Mouse (Mus musculus): ENCODE results near the gene Eif4enif1. TPM values are rescaled to one million over a fixed set of nuclear protein-coding genes. Genes with fewer than 3 reads are reported as not detected.

Eif4enif1 gene
- polyA plus RNA-seq, 1 experiment from 2014 or later: 36.7 TPM

- peaks cover 8% of the 10 kb centered on the region for H3K4me1 ChIP-seq (ENCODE audit: control insufficient read depth, insufficient read depth, low read length)
- no peaks in the 10 kb centered on the region for H3K9me3 ChIP-seq (replicated peaks; ENCODE audit: control insufficient read depth, low read length)
- DNase-seq (ENCODE audit: low spot score) (no peak), ATAC-seq (no peak)
- whole genome bisulfite sequencing: 30% methylated on average over 4 of the region's 4 CpGs
- no peak overlapping the region for H3K4me3 ChIP-seq (ENCODE audit: low read depth, low read length)
- H3K9ac ChIP-seq (ENCODE audit: low read length): no peak overlapping the region
- H3K27me3 ChIP-seq (replicated peaks; ENCODE audit: control insufficient read depth, insufficient read depth, low read length): no peaks in the 10 kb centered on the region
- H3K27ac ChIP-seq (ENCODE audit: low read depth, low read length): no peak overlapping the region
- no peak overlapping the region for H3K4me2 ChIP-seq (ENCODE audit: low read length)
- no peaks in the 10 kb centered on the region; the same call in 1 of the 2 replicates for H3K36me3 ChIP-seq (ENCODE audit: control insufficient read depth, insufficient read depth, low read length)
Measured at GRCm38 (mm10) chr11:3269241-3269640, 67.0 kb downstream of the Eif4enif1 start.

- DNase-seq (ENCODE audit: low spot score): no peak
- H3K36me3 ChIP-seq (ENCODE audit: control insufficient read depth, insufficient read depth, low read length): no peaks in the 10 kb centered on the region
- H3K4me2 ChIP-seq (ENCODE audit: low read length): no peak overlapping the region
- H3K9me3 ChIP-seq (replicated peaks; ENCODE audit: control insufficient read depth, low read length): no peaks in the 10 kb centered on the region
- ATAC-seq: no peak
- H3K27me3 ChIP-seq (replicated peaks; ENCODE audit: control insufficient read depth, insufficient read depth, low read length): no peaks in the 10 kb centered on the region
- H3K4me1 ChIP-seq (ENCODE audit: control insufficient read depth, insufficient read depth, low read length): no peaks in the 10 kb centered on the region
- WGBS: 66% methylated on average over 5 of the region's 5 CpGs
- no peak overlapping the region for H3K27ac ChIP-seq (ENCODE audit: low read depth, low read length)
- H3K9ac ChIP-seq (ENCODE audit: low read length): no peak overlapping the region
- H3K4me3 ChIP-seq (ENCODE audit: low read depth, low read length): no peak overlapping the region
Measured at GRCm38 (mm10) chr11:3278351-3278750, 76.2 kb downstream of the Eif4enif1 start.

- Histone ChIP-seq H3K9ac (ENCODE audit: low read length) (no peak overlapping the region), H3K4me1 (ENCODE audit: control insufficient read depth, insufficient read depth, low read length) (no peaks in the 10 kb centered on the region), H3K9me3 (replicated peaks; ENCODE audit: control insufficient read depth, low read length) (no peaks in the 10 kb centered on the region), H3K36me3 (ENCODE audit: control insufficient read depth, insufficient read depth, low read length) (no peaks in the 10 kb centered on the region), H3K4me2 (ENCODE audit: low read length) (no peak overlapping the region), H3K27ac (ENCODE audit: low read depth, low read length) (no peak overlapping the region), H3K27me3 (replicated peaks; ENCODE audit: control insufficient read depth, insufficient read depth, low read length) (no peaks in the 10 kb centered on the region), H3K4me3 (ENCODE audit: low read depth, low read length) (no peak overlapping the region)
- WGBS: 84% methylated on average over 2 of the region's 2 CpGs
- DNase-seq (ENCODE audit: low spot score) (no peak), ATAC-seq (no peak)
Measured at GRCm38 (mm10) chr11:3279729-3280128, 77.5 kb downstream of the Eif4enif1 start.

GRCm38 (mm10) chr11:3282887-3283286 is 80.7 kb downstream of the Eif4enif1 start:
- WGBS: 86% methylated on average over 6 of the region's 6 CpGs
- ATAC-seq (no peak), DNase-seq (ENCODE audit: low spot score) (no peak)

GRCm38 (mm10) chr11:3283645-3284044 is 81.5 kb downstream of the Eif4enif1 start:
- Histone ChIP-seq H3K9me3 (replicated peaks; ENCODE audit: control insufficient read depth, low read length) (no peaks in the 10 kb centered on the region), H3K27me3 (replicated peaks; ENCODE audit: control insufficient read depth, insufficient read depth, low read length) (no peaks in the 10 kb centered on the region), H3K36me3 (ENCODE audit: control insufficient read depth, insufficient read depth, low read length) (no peaks in the 10 kb centered on the region), H3K4me2 (ENCODE audit: low read length) (no peak overlapping the region), H3K27ac (ENCODE audit: low read depth, low read length) (no peak overlapping the region), H3K4me3 (ENCODE audit: low read depth, low read length) (no peak overlapping the region), H3K9ac (ENCODE audit: low read length) (no peak overlapping the region), H3K4me1 (ENCODE audit: control insufficient read depth, insufficient read depth, low read length) (peaks cover 9% of the 10 kb centered on the region; the same call in 1 of the 2 replicates)
- ATAC-seq (no peak), DNase-seq (ENCODE audit: low spot score) (no peak)
- WGBS: 91% methylated on average over 6 of the region's 6 CpGs

More at GRCm38 (mm10) chr11:3282887-3283286, 80.7 kb downstream of the Eif4enif1 start:
- H3K4me1 ChIP-seq (ENCODE audit: control insufficient read depth, insufficient read depth, low read length): peaks cover 9% of the 10 kb centered on the region; the same call in 1 of the 2 replicates
- H3K36me3 ChIP-seq (ENCODE audit: control insufficient read depth, insufficient read depth, low read length): no peaks in the 10 kb centered on the region
- H3K9me3 ChIP-seq (replicated peaks; ENCODE audit: control insufficient read depth, low read length): no peaks in the 10 kb centered on the region
- no peak overlapping the region for H3K4me3 ChIP-seq (ENCODE audit: low read depth, low read length)
- H3K27ac ChIP-seq (ENCODE audit: low read depth, low read length): no peak overlapping the region
- no peak overlapping the region for H3K4me2 ChIP-seq (ENCODE audit: low read length)
- H3K27me3 ChIP-seq (replicated peaks; ENCODE audit: control insufficient read depth, insufficient read depth, low read length): no peaks in the 10 kb centered on the region
- H3K9ac ChIP-seq (ENCODE audit: low read length): no peak overlapping the region

GRCm38 (mm10) chr11:3285940-3286339 is 83.7 kb downstream of the Eif4enif1 start:
- Histone ChIP-seq H3K4me2 (ENCODE audit: low read length) (no peak overlapping the region), H3K9me3 (replicated peaks; ENCODE audit: control insufficient read depth, low read length) (no peaks in the 10 kb centered on the region), H3K4me3 (ENCODE audit: low read depth, low read length) (no peak overlapping the region), H3K36me3 (ENCODE audit: control insufficient read depth, insufficient read depth, low read length) (no peaks in the 10 kb centered on the region), H3K9ac (ENCODE audit: low read length) (no peak overlapping the region), H3K27me3 (replicated peaks; ENCODE audit: control insufficient read depth, insufficient read depth, low read length) (no peaks in the 10 kb centered on the region), H3K4me1 (ENCODE audit: control insufficient read depth, insufficient read depth, low read length) (peaks cover 9% of the 10 kb centered on the region; the same call in 1 of the 2 replicates), H3K27ac (ENCODE audit: low read depth, low read length) (no peak overlapping the region)
- ATAC-seq (no peak), DNase-seq (ENCODE audit: low spot score) (no peak)
- 92% methylated on average over 3 of the region's 3 CpGs for WGBS

GRCm38 (mm10) chr11:3287131-3287530 is 84.9 kb downstream of the Eif4enif1 start:
- no peak for ATAC-seq
- no peaks in the 10 kb centered on the region for H3K36me3 ChIP-seq (ENCODE audit: control insufficient read depth, insufficient read depth, low read length)
- no peak overlapping the region for H3K9ac ChIP-seq (ENCODE audit: low read length)
- no peak overlapping the region for H3K4me3 ChIP-seq (ENCODE audit: low read depth, low read length)
- no peak overlapping the region for H3K4me2 ChIP-seq (ENCODE audit: low read length)
- 18% methylated on average over 6 of the region's 6 CpGs for WGBS
- DNase-seq (ENCODE audit: low spot score): peak; percentile 76
- H3K27me3 ChIP-seq (replicated peaks; ENCODE audit: control insufficient read depth, insufficient read depth, low read length): no peaks in the 10 kb centered on the region
- no peak overlapping the region for H3K27ac ChIP-seq (ENCODE audit: low read depth, low read length)
- H3K4me1 ChIP-seq (ENCODE audit: control insufficient read depth, insufficient read depth, low read length): peaks cover 9% of the 10 kb centered on the region; the same call in 1 of the 2 replicates
- no peaks in the 10 kb centered on the region for H3K9me3 ChIP-seq (replicated peaks; ENCODE audit: control insufficient read depth, low read length)

GRCm38 (mm10) chr11:3287921-3288320 is 85.7 kb downstream of the Eif4enif1 start:
- peak overlapping the region; percentile 85; the same call in 1 of the 2 replicates for H3K4me3 ChIP-seq (ENCODE audit: low read depth, low read length)
- WGBS: 62% methylated on average over 5 of the region's 5 CpGs

GRCm38 (mm10) chr11:3288521-3289301 is 86.5 kb downstream of the Eif4enif1 start, which contains the start of gene Patz1:
Gene Patz1 (plus strand): TSS chr11:3288874.
- DNase-seq (ENCODE audit: low spot score) (peak; percentile 83), ATAC-seq (peak; percentile 2; the same call in 1 of the 2 replicates)
- H3K9ac ChIP-seq (ENCODE audit: low read length): peak within 1 kb of the TSS; percentile 97
- no peaks in the 10 kb centered on the region for H3K9me3 ChIP-seq (replicated peaks; ENCODE audit: control insufficient read depth, low read length)
- peak within 1 kb of the TSS; percentile 100 for H3K27ac ChIP-seq (ENCODE audit: low read depth, low read length)
- H3K4me2 ChIP-seq (ENCODE audit: low read length): peak within 1 kb of the TSS; percentile 99
- H3K4me1 ChIP-seq (ENCODE audit: control insufficient read depth, insufficient read depth, low read length): peaks cover 17% of the 10 kb centered on the region
- H3K4me3 ChIP-seq (ENCODE audit: low read depth, low read length): peak within 1 kb of the TSS; percentile 85
- H3K27me3 ChIP-seq (replicated peaks; ENCODE audit: control insufficient read depth, insufficient read depth, low read length): no peaks in the 10 kb centered on the region
- H3K36me3 ChIP-seq (ENCODE audit: control insufficient read depth, insufficient read depth, low read length): peaks cover 7% of the 10 kb centered on the region
- WGBS: under 1% methylated on average over 41 of the region's 41 CpGs

More at GRCm38 (mm10) chr11:3287921-3288320, 85.7 kb downstream of the Eif4enif1 start:
- ATAC-seq (no peak), DNase-seq (ENCODE audit: low spot score) (no peak)
- Histone ChIP-seq H3K4me2 (ENCODE audit: low read length) (peak overlapping the region; percentile 99), H3K36me3 (ENCODE audit: control insufficient read depth, insufficient read depth, low read length) (no peaks in the 10 kb centered on the region), H3K4me1 (ENCODE audit: control insufficient read depth, insufficient read depth, low read length) (peaks cover 9% of the 10 kb centered on the region), H3K27ac (ENCODE audit: low read depth, low read length) (no peak overlapping the region), H3K9ac (ENCODE audit: low read length) (peak overlapping the region; percentile 97; the same call in 1 of the 2 replicates), H3K9me3 (replicated peaks; ENCODE audit: control insufficient read depth, low read length) (no peaks in the 10 kb centered on the region), H3K27me3 (replicated peaks; ENCODE audit: control insufficient read depth, insufficient read depth, low read length) (no peaks in the 10 kb centered on the region)
